Mouse (Mus musculus): Measurements from ENCODE around the gene Cracr2b. TPM values are rescaled to one million over a fixed set of nuclear protein-coding genes. Genes with fewer than 3 reads are reported as not detected.

Gene Cracr2b
- total and polyA plus RNA-seq, 3 experiments, result 0.73 to 6.9 TPM; not detected in 1

GRCm38 (mm10) chr7:141480842-141481497, 20.1 kb downstream of the Cracr2b start:
- peaks cover 0 to 13% of the 10 kb centered on the region in 2 experiments; a peak in 3 of 4 replicates for H3K4me1 ChIP-seq (ENCODE audit: control insufficient read depth in 1 of 2, insufficient read depth in 2 of 2, low read length in 2 of 2)
- DNase-seq (ENCODE audit: low read depth, low spot score), result peak; percentile 81

GRCm38 (mm10) chr7:141481498-141482401, 20.9 kb downstream of the Cracr2b start:
- Histone ChIP-seq H3K79me2 (ENCODE audit: control insufficient read depth, insufficient read depth, low read length, poor library complexity) (peaks cover 14% of the 10 kb centered on the region), H3K4me3 (ENCODE audit: control insufficient read depth in 1 of 2, insufficient read depth in 1 of 2, low read depth in 2 of 2, low read length in 2 of 2) (no peak overlapping the region), H3K36me3 (ENCODE audit: control insufficient read depth in 1 of 2, insufficient read depth in 2 of 2, low read length in 2 of 2) (peaks cover 0 to 7% of the 10 kb centered on the region in 2 experiments; a peak in 2 of 4 replicates), H3K9ac (ENCODE audit: control insufficient read depth, low read depth, low read length, poor library complexity, severe bottlenecking) (no peak overlapping the region), H3K27ac (ENCODE audit: control insufficient read depth, low read depth, low read length) (no peak overlapping the region), H3K9me3 (replicated peaks; ENCODE audit: insufficient read depth, low read length) (no peaks in the 10 kb centered on the region), H3K4me1 (ENCODE audit: control insufficient read depth in 1 of 2, insufficient read depth in 2 of 2, low read length in 2 of 2) (peaks cover 0 to 12% of the 10 kb centered on the region in 2 experiments; a peak in 3 of 4 replicates), H3K27me3 (ENCODE audit: control insufficient read depth in 1 of 2, insufficient read depth in 2 of 2, low read length in 2 of 2) (no peaks in the 10 kb centered on the region)
- DNase-seq (ENCODE audit: low read depth, low spot score), result no peak
- TF ChIP-seq RCOR1 (IDR thresholded peaks at IDR 0.05; ENCODE audit: low read depth, low read length), result no peak
- TF ChIP-seq TCF12 (IDR thresholded peaks at IDR 0.05; ENCODE audit: low read depth, low read length), result no peak
- no peak for TF ChIP-seq POLR2A (IDR thresholded peaks at IDR 0.05; ENCODE audit: control insufficient read depth in 1 of 2, insufficient read depth in 1 of 2, low read depth in 1 of 2, low read length in 2 of 2, poor library complexity in 1 of 2)
- no peak for TF ChIP-seq JUND (IDR thresholded peaks at IDR 0.05; ENCODE audit: low read depth, low read length)
- TF ChIP-seq SIN3A (IDR thresholded peaks at IDR 0.05; ENCODE audit: low read length), result no peak
- no peak for TF ChIP-seq USF1 (IDR thresholded peaks at IDR 0.05; ENCODE audit: low read depth, low read length)
- no peak for TF ChIP-seq BHLHE40 (IDR thresholded peaks at IDR 0.05; ENCODE audit: borderline replicate concordance, low read depth, low read length)
- no peak for TF ChIP-seq ELF1 (IDR thresholded peaks at IDR 0.05; ENCODE audit: low read depth, low read length)
- TF ChIP-seq MEF2A (IDR thresholded peaks at IDR 0.05; ENCODE audit: extremely low read depth, insufficient replicate concordance, low read depth, low read length, poor library complexity, severe bottlenecking), result no peak
- no peak for TF ChIP-seq ZNF384 (IDR thresholded peaks at IDR 0.05; ENCODE audit: low read depth, low read length)
- no peak for TF ChIP-seq MAZ (IDR thresholded peaks at IDR 0.05; ENCODE audit: low read depth, low read length)

More at GRCm38 (mm10) chr7:141480842-141481497, 20.1 kb downstream of the Cracr2b start:
- Histone ChIP-seq H3K4me3 (ENCODE audit: control insufficient read depth in 1 of 2, insufficient read depth in 1 of 2, low read depth in 2 of 2, low read length in 2 of 2) (no peak overlapping the region), H3K27me3 (ENCODE audit: control insufficient read depth in 1 of 2, insufficient read depth in 2 of 2, low read length in 2 of 2) (no peaks in the 10 kb centered on the region), H3K79me2 (ENCODE audit: control insufficient read depth, insufficient read depth, low read length, poor library complexity) (peaks cover 22% of the 10 kb centered on the region), H3K9ac (ENCODE audit: control insufficient read depth, low read depth, low read length, poor library complexity, severe bottlenecking) (no peak overlapping the region), H3K36me3 (ENCODE audit: control insufficient read depth in 1 of 2, insufficient read depth in 2 of 2, low read length in 2 of 2) (peaks cover 0 to 7% of the 10 kb centered on the region in 2 experiments; a peak in 2 of 4 replicates), H3K9me3 (replicated peaks; ENCODE audit: insufficient read depth, low read length) (no peaks in the 10 kb centered on the region), H3K27ac (ENCODE audit: control insufficient read depth, low read depth, low read length) (no peak overlapping the region)
- no peak for TF ChIP-seq MAZ (IDR thresholded peaks at IDR 0.05; ENCODE audit: low read depth, low read length)
- no peak for TF ChIP-seq HCFC1 (IDR thresholded peaks at IDR 0.05; ENCODE audit: low read depth, low read length)
- no peak for TF ChIP-seq RCOR1 (IDR thresholded peaks at IDR 0.05; ENCODE audit: low read depth, low read length)
- peak; percentile 70 for TF ChIP-seq SMC3 (IDR thresholded peaks at IDR 0.05; ENCODE audit: low read depth, low read length)
- TF ChIP-seq RAD21 (IDR thresholded peaks at IDR 0.05; ENCODE audit: low read depth, low read length), result peak; percentile 72
- TF ChIP-seq CTCF (IDR thresholded peaks at IDR 0.05 in 2 of 3, conservative IDR thresholded peaks at IDR 0.05 in 1 of 3; ENCODE audit: control insufficient read depth in 1 of 3, insufficient read depth in 1 of 3, low read depth in 2 of 3, low read length in 3 of 3, poor library complexity in 1 of 3, severe bottlenecking in 1 of 3), result peak; percentile 80 to 95 (median 81)
- no peak for TF ChIP-seq NRF1 (IDR thresholded peaks at IDR 0.05; ENCODE audit: insufficient read depth, low read depth, low read length, poor library complexity, severe bottlenecking)
- peak; percentile 26; the same call in 1 of the 2 replicates for TF ChIP-seq ZC3H11A (IDR thresholded peaks at IDR 0.05; ENCODE audit: low read depth, low read length)
